Mouse (Mus musculus) thymus, adult 2 months (tissue): ENCODE results near the gene Tcf7l2. TPM values are rescaled to one million over a fixed set of nuclear protein-coding genes. Genes with fewer than 3 reads are reported as not detected.

Experiments
- DNase-seq: peaks from one replicate; pipeline ENCODE4 v3.0.0; 2021
- H3K27ac ChIP-seq: fragments of 200-500 bp; 2 replicates; pipeline ENCODE4 v1.5.1; 2012; ENCODE audit warnings: low read length, control low read depth; ENCODE audit not compliant: control insufficient read depth, insufficient read depth
- H3K27me3 ChIP-seq: fragments of 200-500 bp; 2 replicates; pipeline ENCODE4 v1.6.1; 2012; ENCODE audit warnings: mild to moderate bottlenecking, low read length, moderate library complexity, mixed read lengths; ENCODE audit not compliant: control insufficient read depth, insufficient read depth
- H3K36me3 ChIP-seq: fragments of 200-500 bp; 2 replicates; pipeline ENCODE4 v1.6.1; 2012; ENCODE audit warnings: mild to moderate bottlenecking, low read length, moderate library complexity; ENCODE audit not compliant: control insufficient read depth, insufficient read depth
- H3K4me1 ChIP-seq: fragments of 200-500 bp; replicated peaks from 2 replicates; pipeline ENCODE4 v1.6.1; 2012; ENCODE audit warnings: low read length; ENCODE audit not compliant: control insufficient read depth, insufficient read depth
- H3K4me3 ChIP-seq: fragments of 200-500 bp; 2 replicates; pipeline ENCODE4 v1.5.1; 2012; ENCODE audit warnings: mild to moderate bottlenecking, low read length, control low read depth, moderate library complexity; ENCODE audit not compliant: control insufficient read depth, insufficient read depth
- CTCF ChIP-seq: fragments of 200-500 bp; IDR thresholded peaks from 2 replicates; pipeline ENCODE4 v1.5.1; 2012; ENCODE audit warnings: mild to moderate bottlenecking, control low read depth, low read length, moderate library complexity, borderline replicate concordance; ENCODE audit not compliant: control insufficient read depth, poor library complexity, insufficient read depth; ENCODE audit errors: extremely low read depth
- POLR2A ChIP-seq: fragments of 200-500 bp; IDR thresholded peaks from 2 replicates; pipeline ENCODE4 v1.6.1; 2012; ENCODE audit warnings: mild to moderate bottlenecking, low read length, control low read depth, moderate library complexity; ENCODE audit not compliant: control insufficient read depth, poor library complexity, insufficient read depth; ENCODE audit errors: extremely low read depth
- WGBS: fragments of 180-500 bp; shearing (Covaris S2); methylation state at CpG from one replicate; pipeline ENCODE4 v1.1.7; 2018; 5-methylcytosine and 5-hydroxymethylcytosine counted together
- polyA plus RNA-seq: library from polyadenylated mRNA; depleted of rRNA; stranded (reverse); fragments of >200 nt; gene quantifications from 2 replicates; pipeline ENCODE4 v1.2.3, GENCODE M21; 2012

Gene Tcf7l2
- polyA plus RNA-seq, 1 experiment = 7.6 TPM

DNA sequence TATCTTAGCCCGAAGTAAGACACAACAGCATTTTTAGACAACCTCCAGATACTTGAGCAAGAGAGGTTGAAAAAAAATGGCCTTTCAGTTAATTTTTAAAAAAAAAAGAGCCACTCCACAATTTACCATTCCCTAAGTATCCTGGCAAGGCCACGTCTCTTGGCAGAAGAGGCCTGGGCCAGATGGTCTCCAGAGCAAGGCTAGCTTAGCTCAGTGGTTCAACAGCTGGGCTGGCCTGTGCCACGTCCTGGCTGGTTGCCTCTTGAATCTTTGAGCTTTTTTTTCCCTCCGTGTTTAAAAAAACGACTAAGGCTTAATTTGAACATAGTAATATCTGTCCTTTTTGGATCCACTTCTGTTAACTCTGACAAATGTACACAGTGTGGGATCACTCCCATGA is 209.8 kb downstream of the Tcf7l2 start:
- TF ChIP-seq CTCF (no peak), POLR2A (no peak)
- no peak overlapping the region for H3K27ac ChIP-seq
- 88% methylated on average over 5 of the region's 5 CpGs for WGBS

DNA sequence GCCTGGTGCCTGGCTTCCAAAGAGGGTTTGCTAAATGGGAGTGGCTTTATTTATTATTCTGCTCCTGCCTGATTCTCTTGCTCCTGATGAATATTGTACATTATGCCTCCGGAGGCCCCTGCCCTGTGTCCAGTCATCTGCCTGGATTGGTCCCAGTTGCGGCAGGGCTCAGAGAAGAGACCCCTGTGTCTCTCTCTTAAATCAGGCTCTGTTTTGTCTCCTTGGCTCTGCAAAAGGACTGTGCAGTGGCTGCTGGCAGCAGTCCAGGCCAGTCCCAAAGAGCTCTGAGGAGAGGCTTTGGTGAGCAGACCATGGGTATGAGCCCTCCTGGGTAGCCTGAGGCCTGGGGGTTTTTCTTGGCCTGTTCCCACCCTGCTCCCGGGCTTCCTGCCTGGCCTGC is 211.6 kb downstream of the Tcf7l2 start:
- H3K4me3 ChIP-seq = no peak overlapping the region
- H3K4me1 ChIP-seq = no peaks in the 10 kb centered on the region
- DNase-seq = no peak
- H3K36me3 ChIP-seq = no peaks in the 10 kb centered on the region
- 93% methylated on average over 3 of the region's 3 CpGs for WGBS
- TF ChIP-seq POLR2A (no peak), CTCF (no peak)
- H3K27me3 ChIP-seq = no peaks in the 10 kb centered on the region
- no peak overlapping the region for H3K27ac ChIP-seq

More for the DNA sequence above, 209.8 kb downstream of the Tcf7l2 start:
- Histone ChIP-seq H3K4me1 (no peaks in the 10 kb centered on the region), H3K27me3 (no peaks in the 10 kb centered on the region), H3K36me3 (no peaks in the 10 kb centered on the region), H3K4me3 (no peak overlapping the region)
- DNase-seq = no peak

DNA sequence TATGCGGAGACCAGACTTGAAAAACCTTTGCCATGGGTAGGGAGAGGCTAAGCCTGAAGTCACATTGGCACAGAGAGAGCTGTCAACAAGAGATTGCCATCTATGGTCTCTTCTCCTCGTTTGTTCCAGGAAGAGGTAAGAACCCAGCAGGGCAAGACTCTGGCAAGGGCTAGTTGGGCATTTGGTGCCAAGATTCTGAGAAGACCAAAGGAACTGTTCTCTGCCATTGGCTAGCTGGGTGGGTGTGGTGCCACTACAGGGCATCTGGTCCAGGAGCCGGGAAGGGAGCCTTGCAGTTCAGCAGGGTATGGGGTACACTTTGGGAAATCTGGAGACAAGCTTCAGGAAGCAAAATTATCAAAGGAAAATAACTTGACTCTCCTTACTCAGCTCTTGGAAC is 213.5 kb downstream of the Tcf7l2 start:
- TF ChIP-seq POLR2A (no peak), CTCF (no peak)
- WGBS = 83% methylated on average over 3 of the region's 3 CpGs
- Histone ChIP-seq H3K27ac (no peak overlapping the region), H3K27me3 (no peaks in the 10 kb centered on the region), H3K4me3 (no peak overlapping the region), H3K36me3 (no peaks in the 10 kb centered on the region), H3K4me1 (no peaks in the 10 kb centered on the region)
- DNase-seq = no peak

DNA sequence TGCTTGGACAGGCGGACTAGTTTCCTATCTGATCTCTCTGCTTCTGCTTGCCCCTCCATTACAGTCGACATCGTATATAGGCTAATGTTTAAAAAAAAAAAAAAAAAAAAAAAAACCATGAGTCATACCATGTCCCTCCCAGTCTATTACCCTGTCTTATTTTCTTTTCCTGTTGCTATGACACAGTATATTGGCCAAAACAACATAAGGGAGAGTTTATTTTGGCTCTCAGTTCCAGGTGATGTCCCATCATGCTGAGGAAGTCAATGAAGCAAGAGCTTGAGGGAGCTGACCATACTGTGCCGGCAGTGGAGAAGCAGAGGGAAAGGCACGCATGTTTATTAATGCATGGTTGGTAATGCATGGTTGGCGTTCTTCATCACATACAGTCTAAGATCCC is 215.1 kb downstream of the Tcf7l2 start:
- Histone ChIP-seq H3K36me3 (no peaks in the 10 kb centered on the region), H3K4me1 (no peaks in the 10 kb centered on the region), H3K4me3 (no peak overlapping the region), H3K27me3 (no peaks in the 10 kb centered on the region), H3K27ac (no peak overlapping the region)
- no peak for TF ChIP-seq POLR2A
- TF ChIP-seq CTCF = no peak
- DNase-seq = no peak
- 92% methylated on average over 6 of the region's 6 CpGs for WGBS

DNA sequence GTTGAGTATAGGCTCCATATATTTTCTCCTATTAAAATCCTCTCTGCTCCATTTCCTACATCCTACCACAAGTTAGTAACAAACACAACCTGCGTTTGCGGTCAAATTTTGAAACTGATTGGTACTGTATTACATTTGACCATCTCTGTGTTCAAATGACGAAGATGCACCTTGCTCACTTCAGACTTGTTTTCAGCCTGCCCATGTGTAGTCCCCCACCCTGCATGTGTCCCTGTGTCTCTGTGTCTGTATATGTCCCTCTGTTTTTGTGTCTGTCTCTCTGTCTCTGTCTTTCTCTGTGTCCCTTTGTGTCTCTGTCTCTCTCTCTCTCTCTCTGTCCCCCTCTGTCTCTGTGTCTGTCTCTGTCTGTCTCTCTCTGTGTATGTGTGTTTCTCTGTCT is 222.8 kb downstream of the Tcf7l2 start:
- DNase-seq = no peak
- Histone ChIP-seq H3K27me3 (no peaks in the 10 kb centered on the region), H3K36me3 (no peaks in the 10 kb centered on the region), H3K27ac (no peak overlapping the region), H3K4me1 (no peaks in the 10 kb centered on the region), H3K4me3 (no peak overlapping the region)
- 95% methylated on average over 3 of the region's 3 CpGs for WGBS
- no peak for TF ChIP-seq CTCF
- TF ChIP-seq POLR2A = no peak

DNA sequence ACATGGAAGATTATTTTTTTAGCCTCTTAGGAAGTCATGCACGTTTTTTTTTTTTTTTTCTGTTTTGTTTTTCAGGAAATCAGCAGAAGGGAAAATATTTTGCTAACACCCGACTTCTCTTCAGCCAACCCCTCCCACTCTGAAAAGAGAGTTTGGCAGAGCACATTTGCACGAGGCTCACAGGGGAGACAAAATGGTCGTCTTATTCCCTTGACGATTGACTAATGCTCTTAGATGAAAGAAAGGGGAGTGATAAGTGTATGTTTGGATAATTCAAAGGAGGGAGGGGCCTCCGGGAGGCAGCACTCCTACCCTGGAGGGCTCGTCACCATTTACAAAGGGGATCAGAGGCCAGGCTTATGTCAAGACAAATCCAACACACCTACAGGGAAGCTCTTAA is 224.4 kb downstream of the Tcf7l2 start:
- Histone ChIP-seq H3K4me1 (no peaks in the 10 kb centered on the region), H3K27me3 (no peaks in the 10 kb centered on the region), H3K4me3 (no peak overlapping the region), H3K27ac (no peak overlapping the region), H3K36me3 (no peaks in the 10 kb centered on the region)
- no peak for DNase-seq
- TF ChIP-seq POLR2A (no peak), CTCF (no peak)
- 79% methylated on average over 7 of the region's 7 CpGs for whole genome bisulfite sequencing

DNA sequence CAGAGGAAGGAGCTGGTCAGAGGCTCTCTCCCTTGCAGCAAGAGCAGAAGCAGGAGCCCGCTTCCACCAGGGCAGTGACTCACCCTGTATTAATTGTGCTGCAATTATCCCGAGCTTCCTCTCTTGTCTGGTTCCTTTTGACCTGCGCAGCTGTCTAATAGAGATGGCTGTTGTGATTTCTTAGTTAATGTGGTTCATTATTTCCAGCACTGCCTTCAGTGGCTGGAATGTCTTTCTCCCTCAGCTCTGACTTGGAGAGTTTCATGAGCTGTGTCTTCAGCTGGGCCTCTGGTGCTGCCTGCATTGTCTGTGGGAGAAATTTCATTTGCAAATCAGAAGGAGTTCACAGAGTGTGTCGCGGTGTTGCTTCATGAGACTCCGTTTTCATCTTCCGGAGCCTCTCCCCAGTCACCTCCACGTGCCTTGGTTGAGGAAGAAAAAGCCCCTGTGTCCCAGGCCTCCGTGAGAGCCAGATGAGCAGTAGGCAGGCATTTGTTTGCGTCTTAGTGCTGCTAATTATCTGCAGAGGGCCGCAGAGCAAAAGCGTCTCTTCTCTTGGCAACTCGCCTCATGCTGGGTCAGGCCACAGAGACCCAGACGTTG is 228.4 kb downstream of the Tcf7l2 start:
- no peak overlapping the region for H3K27ac ChIP-seq
- no peak for DNase-seq
- 62% methylated on average over 14 of the region's 14 CpGs for WGBS
- H3K4me1 ChIP-seq = no peaks in the 10 kb centered on the region
- H3K27me3 ChIP-seq = no peaks in the 10 kb centered on the region
- no peaks in the 10 kb centered on the region for H3K36me3 ChIP-seq
- H3K4me3 ChIP-seq = no peak overlapping the region
- TF ChIP-seq CTCF (no peak), POLR2A (no peak)
